Mouse (Mus musculus) adrenal gland, postnatal 4 days (tissue): ENCODE results near the gene Pars2. TPM values are rescaled to one million over a fixed set of nuclear protein-coding genes. Genes with fewer than 3 reads are reported as not detected.

Source experiments
- DNase-seq, 2 experiments: peaks; one replicate each; pipeline ENCODE4 v3.0.0; 2021 to 2022; ENCODE audit warnings: low spot score in 2 of 2, mixed read lengths in 2 of 2
- total RNA-seq, 2 experiments: library from RNA; stranded (reverse); gene quantifications; 2 replicates each; pipeline ENCODE4 v1.2.3; 2021

Pars2 gene
- total RNA-seq, 2 experiments from 2014 or later: 9.2 to 13.3 TPM

GRCm38 (mm10) chr4:106700798-106701197 lies 49.9 kb downstream of the Pars2 start:
- DNase-seq: no peak

- no peak for DNase-seq
Measured at GRCm38 (mm10) chr4:106703956-106704355, 53.1 kb downstream of the Pars2 start.

GRCm38 (mm10) chr4:106704416-106704815 lies 53.5 kb downstream of the Pars2 start:
- no peak for DNase-seq

Other genes with a start within 250 kb of the Pars2 start
- gene Pcsk9, start 186.7 kb upstream of the Pars2 start, total RNA-seq: 1 to 10 TPM; 2.1 to 3.4 TPM
- 1 to 10 TPM in 1 of 2 experiments, under 1 TPM in 1; 0.11 to 3.7 TPM for gene Bsnd, start 158.8 kb upstream of the Pars2 start, total RNA-seq
- 10 to 100 TPM; 51.2 to 70.5 TPM for gene Dhcr24, start 90.0 kb upstream of the Pars2 start, total RNA-seq
- gene Lexm, start 33.8 kb upstream of the Pars2 start, total RNA-seq: under 1 TPM in 1 of 2 experiments, not detected in 1; 0.20 TPM
- gene Ttc22, start 28.6 kb upstream of the Pars2 start, total RNA-seq: 1 to 10 TPM in 1 of 2 experiments, under 1 TPM in 1; 0.28 to 1.2 TPM
- gene Ttc4, start 27.9 kb downstream of the Pars2 start, total RNA-seq: 10 to 100 TPM; 36.2 to 38.3 TPM
- gene Mroh7, start 79.9 kb downstream of the Pars2 start, total RNA-seq: 1 to 10 TPM; 2.7 to 3.2 TPM
- 1 to 10 TPM in 1 of 2 experiments, under 1 TPM in 1; 0.48 to 5.2 TPM for gene Fam151a, start 82.8 kb downstream of the Pars2 start, total RNA-seq
- 1 to 10 TPM; 6.1 to 7.4 TPM for gene Acot11, start 153.9 kb downstream of the Pars2 start, total RNA-seq